Mouse (Mus musculus) lung, adult 2 months (tissue): ENCODE results near the gene Prpf6.

Experiments used
- CTCF ChIP-seq: fragments of 200-500 bp; IDR thresholded peaks from 2 replicates; pipeline ENCODE4 v1.5.1; 2011; ENCODE audit warnings: mild to moderate bottlenecking, low read length, control low read depth; ENCODE audit not compliant: insufficient read depth
- POLR2A ChIP-seq: fragments of 200-500 bp; IDR thresholded peaks from 2 replicates; pipeline ENCODE4 v1.6.1; 2011; ENCODE audit warnings: low read depth, mild to moderate bottlenecking, control low read depth, low read length, borderline replicate concordance; ENCODE audit errors: extremely low read depth

DNA sequence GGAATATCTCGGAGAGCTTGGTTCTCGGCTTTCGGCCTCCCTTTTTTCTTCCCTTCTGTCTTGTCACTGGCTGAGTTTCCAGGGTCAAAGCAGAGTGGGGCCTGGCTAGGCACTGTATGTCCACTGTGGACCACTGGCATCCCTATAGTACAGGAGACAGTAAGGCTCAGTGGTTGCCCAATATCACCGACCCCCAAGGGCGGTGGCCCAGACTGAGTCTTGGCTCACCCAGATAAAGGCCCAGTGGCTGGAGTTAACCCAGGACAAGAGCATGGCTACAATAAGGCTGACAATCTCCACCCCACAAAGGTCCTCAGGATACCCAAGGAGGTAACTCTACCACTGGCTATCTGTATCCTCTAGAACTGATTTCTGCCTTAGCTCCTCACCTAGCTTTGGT is 1.2 kb upstream of the Prpf6 start:
- TF ChIP-seq POLR2A = no peak
- TF ChIP-seq CTCF = no peak
